In genomic region chr13:46041475-46041874, GRCm38 (mm10) we compare ENCODE assay signal across 12 mouse cellular contexts.
"Had no signal": no experiment of that assay in that cellular context is flagged by ENCODE, and none has a peak within 500 bp of the region (broad histone marks: within the 10 kb centered on the region; RNA-seq: fewer than 3 reads in every experiment).

No protein-coding gene starts in this region.

- H3K9me3 ChIP-seq: limb, embryonic 15.5 days; liver, embryonic 12.5 days; megakaryocyte, embryonic 14.5 days; midbrain, embryonic 13.5 days; neural tube, embryonic 13.5 days had no signal

- H3K27me3 ChIP-seq: limb, embryonic 15.5 days; liver, embryonic 12.5 days; midbrain, embryonic 13.5 days; neural tube, embryonic 13.5 days had no signal

- H3K9ac ChIP-seq: limb, embryonic 15.5 days; liver, embryonic 12.5 days; lung, embryonic 14.5 days; midbrain, embryonic 13.5 days; neural tube, embryonic 13.5 days had no signal

- H3K27ac ChIP-seq: limb, embryonic 15.5 days; liver, embryonic 12.5 days; macrophage; midbrain, embryonic 13.5 days; neural tube, embryonic 13.5 days; stomach, postnatal 0 days had no signal

- ATAC-seq: liver, embryonic 12.5 days; midbrain, embryonic 13.5 days had no signal

- H3K4me2 ChIP-seq: limb, embryonic 15.5 days; liver, embryonic 12.5 days; lung, embryonic 14.5 days; midbrain, embryonic 13.5 days; neural tube, embryonic 13.5 days had no signal

- DNase-seq: kidney, postnatal 10 days; kidney, postnatal 4 days; lung, embryonic 14.5 days; lung, postnatal 10 days had no signal

- H3K36me3 ChIP-seq: limb, embryonic 15.5 days; liver, embryonic 12.5 days; midbrain, embryonic 13.5 days; neural tube, embryonic 13.5 days had no signal

- H3K4me3 ChIP-seq: left cerebral cortex, adult 2 months; limb, embryonic 15.5 days; liver, embryonic 12.5 days; midbrain, embryonic 13.5 days; neural tube, embryonic 13.5 days had no signal
